10 mouse cellular contexts compared by ENCODE assay signal in the genomic region with DNA sequence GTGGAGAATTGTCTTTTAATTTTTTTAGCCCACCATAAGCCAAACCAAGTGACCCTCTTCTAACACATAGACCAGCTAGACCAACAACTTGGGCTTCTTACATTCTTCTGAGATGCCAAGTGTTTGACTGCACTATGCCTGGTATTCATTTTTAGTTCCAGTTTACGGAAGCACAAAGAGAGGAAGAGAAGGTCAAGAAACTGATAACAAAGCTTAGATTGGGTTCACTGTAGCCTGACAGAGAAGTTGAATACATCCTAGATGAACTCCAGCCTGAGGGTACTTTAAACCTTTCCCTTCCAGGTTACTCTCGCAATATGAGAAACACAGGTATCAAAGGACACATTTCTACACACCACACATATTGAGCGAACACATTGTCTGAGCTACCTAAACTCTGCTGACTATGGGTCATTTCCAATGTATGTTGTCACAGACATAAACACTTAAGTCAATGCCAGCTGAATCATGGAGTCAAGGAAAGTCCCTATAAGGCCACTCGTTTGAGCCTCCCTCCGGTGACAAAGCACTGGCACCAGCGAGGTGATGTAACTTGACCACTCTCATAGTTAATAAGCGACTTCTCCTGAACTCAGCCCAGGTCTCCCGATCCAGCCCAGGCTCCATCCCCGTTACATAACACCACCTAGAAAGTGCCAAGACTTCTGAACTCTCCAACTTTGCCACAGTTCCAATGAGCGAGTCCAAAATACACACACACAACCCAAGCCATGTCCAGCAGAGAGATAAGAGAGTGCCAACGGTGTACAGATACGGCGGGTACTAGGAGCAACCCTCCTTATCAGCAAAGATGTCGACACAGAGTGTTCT. TPM values are rescaled to one million over a fixed set of nuclear protein-coding genes. Genes with fewer than 3 reads are reported as not detected.
DNase-seq lines count a peak whose midpoint lies in the region; ATAC-seq and TF ChIP-seq lines count a peak whose summit lies in the region.
"Had no signal": no experiment of that assay in that cellular context is flagged by ENCODE, and none has a peak within 500 bp of the region (broad histone marks: within the 10 kb centered on the region; RNA-seq: fewer than 3 reads in every experiment).

No protein-coding gene starts in this region.

- no peak for TF ChIP-seq CTCF in heart, adult 2 months (IDR thresholded peaks at IDR 0.05)

- peaks cover 16% of the 10 kb centered on the region for H3K36me3 ChIP-seq in heart, adult 2 months (ENCODE audit: control insufficient read depth, insufficient read depth, low read length)
- H3K36me3 ChIP-seq in kidney, embryonic 16.5 days (ENCODE audit: insufficient read depth, low read length) = peaks cover 10% of the 10 kb centered on the region; the same call in 1 of the 2 replicates
- 0 out of 2 replicates have a peak, but pooled peaks cover 5% of the 10 kb centered on the region for H3K36me3 ChIP-seq in forebrain, embryonic 14.5 days (ENCODE audit: control insufficient read depth, insufficient read depth, low read length)

- peak; percentile 42 for DNase-seq in adrenal gland, postnatal 14 days
- peak; percentile 65 to 86 for DNase-seq in heart, adult 2 months
- peak; percentile 86 for DNase-seq in lung, postnatal 36 days
- DNase-seq in frontal cortex, postnatal 36 days (ENCODE audit: low spot score in 2 of 2) = no peak
- DNase-seq in forebrain, embryonic 14.5 days (ENCODE audit: low spot score) = no peak
- DNase-seq in left cerebral cortex, adult 9 months (ENCODE audit: low spot score in 2 of 2) = no peak

- peak; percentile 99 for TF ChIP-seq EP300 in heart, adult 2 months (IDR thresholded peaks at IDR 0.05; ENCODE audit: insufficient read depth, low read depth, low read length)

- intact Hi-C loops in heart, adult 2 months (cut with DNase I) = no loop called here

- TF ChIP-seq POLR2A in heart, adult 2 months (IDR thresholded peaks at IDR 0.05; ENCODE audit: insufficient read depth, low read depth, low read length) = no peak

- H3K4me2 ChIP-seq in kidney, embryonic 16.5 days (replicated peaks; ENCODE audit: low read depth, low read length) = no peak overlapping the region
- H3K4me2 ChIP-seq in forebrain, embryonic 14.5 days (ENCODE audit: low read length) = no peak overlapping the region
- H3K4me2 ChIP-seq: midbrain, embryonic 13.5 days had no signal

- 45% methylated on average over 14 of the region's 14 CpGs for WGBS in heart, adult 2 months
- 69% methylated on average over 14 of the region's 14 CpGs for WGBS in kidney, embryonic 16.5 days
- 91% methylated on average over 14 of the region's 14 CpGs for WGBS in forebrain, embryonic 14.5 days

- peak; percentile 41; the same call in 1 of the 2 replicates for ATAC-seq in kidney, embryonic 16.5 days (ENCODE audit: low FRiP score, low TSS enrichment)
- ATAC-seq in forebrain, embryonic 14.5 days = no peak
- ATAC-seq: forebrain, embryonic 16.5 days; midbrain, embryonic 13.5 days; Patski had no signal

- peak overlapping the region; percentile 49; the same call in 1 of the 2 replicates for H3K4me3 ChIP-seq in heart, adult 2 months
- H3K4me3 ChIP-seq in kidney, embryonic 16.5 days (ENCODE audit: low read length) = no peak overlapping the region
- no peak overlapping the region for H3K4me3 ChIP-seq in forebrain, embryonic 14.5 days (ENCODE audit: low read depth, low read length)
- H3K4me3 ChIP-seq: midbrain, embryonic 13.5 days had no signal

- no peaks in the 10 kb centered on the region; the same call in 1 of the 2 replicates for H3K9me3 ChIP-seq in kidney, embryonic 16.5 days (ENCODE audit: low read length)
- 0 out of 2 replicates have a peak, but pooled peaks cover 3% of the 10 kb centered on the region for H3K9me3 ChIP-seq in forebrain, embryonic 14.5 days (replicated peaks; ENCODE audit: control insufficient read depth, low read length)
- H3K9me3 ChIP-seq: midbrain, embryonic 13.5 days had no signal

- peak overlapping the region; percentile 89 for H3K27ac ChIP-seq in heart, adult 2 months
- no peak overlapping the region for H3K27ac ChIP-seq in kidney, embryonic 16.5 days (ENCODE audit: low read length)
- no peak overlapping the region for H3K27ac ChIP-seq in forebrain, embryonic 14.5 days (ENCODE audit: low read depth, low read length)
- H3K27ac ChIP-seq: midbrain, embryonic 13.5 days had no signal

- no peaks in the 10 kb centered on the region for H3K27me3 ChIP-seq in heart, adult 2 months (ENCODE audit: control insufficient read depth, insufficient read depth, low read length)
- H3K27me3 ChIP-seq in kidney, embryonic 16.5 days (ENCODE audit: insufficient read depth, low read length) = no peaks in the 10 kb centered on the region
- H3K27me3 ChIP-seq in forebrain, embryonic 14.5 days (replicated peaks; ENCODE audit: control insufficient read depth, insufficient read depth, low read length) = no peaks in the 10 kb centered on the region
- H3K27me3 ChIP-seq: midbrain, embryonic 13.5 days; Patski had no signal

- H3K4me1 ChIP-seq in heart, adult 2 months (ENCODE audit: control insufficient read depth, insufficient read depth, low read length) = peaks cover 13% of the 10 kb centered on the region
- peaks cover 7% of the 10 kb centered on the region; the same call in 1 of the 2 replicates for H3K4me1 ChIP-seq in kidney, embryonic 16.5 days (ENCODE audit: insufficient read depth, low read length)
- H3K4me1 ChIP-seq in forebrain, embryonic 14.5 days (ENCODE audit: control insufficient read depth, insufficient read depth, low read length) = peaks cover 5% of the 10 kb centered on the region; the same call in 1 of the 2 replicates

- 0 out of 2 replicates have a peak, but pooled peaks cover 3% of the 10 kb centered on the region for H3K79me2 ChIP-seq in heart, adult 2 months (replicated peaks; ENCODE audit: control insufficient read depth, insufficient read depth, low read length)

- H3K9ac ChIP-seq in heart, adult 2 months (ENCODE audit: low read depth, low read length) = no peak overlapping the region
- no peak overlapping the region for H3K9ac ChIP-seq in kidney, embryonic 16.5 days (replicated peaks; ENCODE audit: low read length)
- H3K9ac ChIP-seq in forebrain, embryonic 14.5 days (ENCODE audit: low read length) = no peak overlapping the region
- H3K9ac ChIP-seq: midbrain, embryonic 13.5 days had no signal

RNA-seq across cellular contexts. Expression of a gene that starts 5.8 kb away (rescaled TPM):
- 2.4 and 3.7 TPM in 2 replicates for total RNA-seq in adrenal gland, postnatal 14 days (2021)
- total RNA-seq in heart, adult 2 months (2021) = 1 to 10 TPM; 1.1 TPM
- polyA plus RNA-seq in heart, adult 2 months (2012; rRNA removed) = 0.61 TPM in 2 replicates
- polyA plus RNA-seq in kidney, embryonic 16.5 days (2015; fragmentation: Nextera tagmentation; extraction: Ambion mirVana) = 2.2 and 2.3 TPM in 2 replicates
- polyA plus RNA-seq in forebrain, embryonic 14.5 days (2014; fragmentation: Nextera tagmentation; extraction: Ambion mirVana) = 0.71 and 1.0 TPM in 2 replicates

Comparison
In these comparisons a context has a peak if more than half of its experiments do, and no peak if none do; other contexts are left out.
1. DNase-seq: peak in adrenal gland, postnatal 14 days (single experiment), heart, adult 2 months (2 of 2) and lung, postnatal 36 days (single experiment); none in frontal cortex, postnatal 36 days (0 of 2), forebrain, embryonic 14.5 days (single experiment) and left cerebral cortex, adult 9 months (0 of 2).